ENCODE assay signal across 10 mouse cellular contexts in the genomic region with DNA sequence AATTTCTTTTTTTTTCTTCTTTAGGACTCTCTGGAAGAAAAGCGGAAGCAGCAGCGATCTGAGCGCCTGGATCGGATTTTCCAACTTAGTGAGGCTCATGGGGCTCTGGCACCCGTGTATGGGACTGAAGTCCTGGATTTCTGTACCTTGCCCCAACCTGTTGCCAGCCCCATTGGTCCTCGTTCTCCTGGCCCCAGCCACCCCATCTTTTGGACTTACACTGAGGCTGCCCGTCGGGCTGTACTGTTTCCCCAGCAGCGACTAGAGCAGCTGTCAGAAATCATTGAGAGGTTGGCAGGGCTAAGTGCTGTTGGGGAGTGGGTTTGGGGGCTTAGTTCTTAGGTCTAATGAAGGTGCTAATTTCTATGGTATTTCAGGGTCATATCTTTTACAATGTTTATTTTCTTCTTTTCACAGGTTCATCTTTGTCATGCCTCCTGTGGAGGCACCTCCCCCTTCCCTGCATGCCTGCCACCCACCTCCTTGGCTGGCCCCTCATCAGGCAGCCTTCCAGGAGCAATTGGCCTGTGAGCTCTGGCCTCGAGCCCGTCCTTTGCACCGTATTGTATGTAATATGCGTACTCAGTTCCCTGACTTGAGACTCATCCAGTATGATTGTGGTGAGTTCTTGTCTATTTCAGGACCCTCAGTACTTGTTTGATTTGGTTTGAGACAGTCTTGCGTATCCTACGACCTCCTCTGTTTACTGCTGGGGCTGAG. TPM values are rescaled to one million over a fixed set of nuclear protein-coding genes. Genes with fewer than 3 reads are reported as not detected.
A peak's percentile ranks its signal among the peaks of the same experiment; 100 is the strongest.
DNase-seq lines count a peak whose midpoint lies in the region.
"Had no signal": no experiment of that assay in that cellular context is flagged by ENCODE, and none has a peak within 500 bp of the region (broad histone marks: within the 10 kb centered on the region; RNA-seq: fewer than 3 reads in every experiment).

No protein-coding gene starts in this region.

- intact Hi-C loops in heart, postnatal 10 days (cut with DNase I) = no loop called here

- DNase-seq in gastrocnemius, adult 18-20 months (ENCODE audit: low spot score) = peak; percentile 16
- no peak for DNase-seq in gastrocnemius, postnatal 10 days
- peak; percentile 51 to 59 for DNase-seq in layer of hippocampus, postnatal 10 days (ENCODE audit: low spot score in 2 of 2)
- DNase-seq in layer of hippocampus, adult 9-11 months = no peak
- peak; percentile 78 for DNase-seq in cerebellum, adult 11-12 months
- peak; percentile 86 to 87 for DNase-seq in heart, postnatal 10 days
- no peak for DNase-seq in ovary, postnatal 14 days (ENCODE audit: low spot score)
- DNase-seq in T-cell, adult 2 months (ENCODE audit: low spot score) = no peak
- DNase-seq: lung, postnatal 14 days had no signal

RNA-seq across cellular contexts. Expression of a gene that starts 11.9 kb away (rescaled TPM):
- total RNA-seq in gastrocnemius, adult 18-20 months (2021) = not detected
- not detected for total RNA-seq in gastrocnemius, postnatal 10 days (2021)
- total RNA-seq in layer of hippocampus, postnatal 10 days (2021) = 1 to 10 TPM in 1 of 2 experiments, under 1 TPM in 1; 0.80 to 2.4 TPM
- total RNA-seq in heart, postnatal 10 days (2021) = not detected
- total RNA-seq: gastrocnemius, adult 8-10 months had no signal

RNA-seq across cellular contexts. Expression of a gene that starts 23.9 kb away (rescaled TPM):
- total RNA-seq in gastrocnemius, adult 18-20 months (2021) = 10 to 100 TPM in 1 of 2 experiments, 1 to 10 TPM in 1; 9.0 to 10.4 TPM
- total RNA-seq in gastrocnemius, postnatal 10 days (2021) = 10 to 100 TPM; 13.3 to 17.6 TPM
- 10 to 100 TPM; 69.4 to 76.3 TPM for total RNA-seq in layer of hippocampus, postnatal 10 days (2021)
- 10 to 100 TPM; 21.0 to 21.1 TPM for total RNA-seq in heart, postnatal 10 days (2021)

RNA-seq across cellular contexts. Expression of a gene that starts 29.9 kb away (rescaled TPM):
- 1 to 10 TPM; 2.8 to 3.8 TPM for total RNA-seq in gastrocnemius, adult 18-20 months (2021)
- total RNA-seq in gastrocnemius, postnatal 10 days (2021) = 10 to 100 TPM; 10.3 to 10.5 TPM
- total RNA-seq in layer of hippocampus, postnatal 10 days (2021) = 10 to 100 TPM; 11.2 to 19.2 TPM
- total RNA-seq in heart, postnatal 10 days (2021) = 10 to 100 TPM; 14.1 to 14.3 TPM

RNA-seq across cellular contexts. Expression of a gene that starts 37.5 kb away (rescaled TPM):
- 10 to 100 TPM; 46.5 to 46.6 TPM for total RNA-seq in gastrocnemius, adult 18-20 months (2021)
- total RNA-seq in gastrocnemius, postnatal 10 days (2021) = 10 to 100 TPM; 56.8 to 66.1 TPM
- 100 to 1,000 TPM; 109 to 111 TPM for total RNA-seq in layer of hippocampus, postnatal 10 days (2021)
- total RNA-seq in heart, postnatal 10 days (2021) = 10 to 100 TPM; 67.8 to 74.8 TPM

RNA-seq across cellular contexts. Expression of a gene that starts 39.1 kb away (rescaled TPM):
- 1 to 10 TPM; 2.9 to 3.3 TPM for total RNA-seq in gastrocnemius, adult 18-20 months (2021)
- 1 to 10 TPM; 1.7 to 3.2 TPM for total RNA-seq in gastrocnemius, postnatal 10 days (2021)
- 10 to 100 TPM; 10.5 to 11.2 TPM for total RNA-seq in layer of hippocampus, postnatal 10 days (2021)
- total RNA-seq in heart, postnatal 10 days (2021) = 1 to 10 TPM; 7.3 to 8.7 TPM

Comparison
In these comparisons a context has a peak if more than half of its experiments do, and no peak if none do; other contexts are left out.
1. DNase-seq: peak in gastrocnemius, adult 18-20 months (single experiment), layer of hippocampus, postnatal 10 days (2 of 2), cerebellum, adult 11-12 months (single experiment) and heart, postnatal 10 days (2 of 2); none in gastrocnemius, postnatal 10 days (single experiment), layer of hippocampus, adult 9-11 months (single experiment), ovary, postnatal 14 days (single experiment) and T-cell, adult 2 months (single experiment).